Mouse (Mus musculus) kidney, embryonic 15.5 days (tissue): Measurements from ENCODE around the gene Nfix. TPM values are rescaled to one million over a fixed set of nuclear protein-coding genes. Genes with fewer than 3 reads are reported as not detected.
A peak's percentile ranks its signal among the peaks of the same experiment; 100 is the strongest.

ENCODE experiments used
- ATAC-seq: fragments of 200-750 bp; cut with Nextera tagmentation; replicated peaks from 2 replicates; pipeline ENCODE4 v1.8.0; 2017; ENCODE audit warnings: moderate TSS enrichment; ENCODE audit not compliant: low FRiP score
- H3K27ac ChIP-seq: fragments of 300-500 bp; sonication (generic); 2 replicates; pipeline ENCODE4 v1.5.1; 2015; ENCODE audit warnings: mild to moderate bottlenecking, inconsistent platforms
- H3K27me3 ChIP-seq: fragments of 300-500 bp; sonication (generic); 2 replicates; pipeline ENCODE4 v1.6.1; 2015; ENCODE audit warnings: inconsistent platforms
- H3K36me3 ChIP-seq: fragments of 300-500 bp; sonication (generic); 2 replicates; pipeline ENCODE4 v1.6.1; 2015; ENCODE audit warnings: inconsistent platforms
- H3K4me1 ChIP-seq: fragments of 300-500 bp; sonication (generic); 2 replicates; pipeline ENCODE4 v1.6.1; 2015; ENCODE audit warnings: inconsistent platforms
- H3K4me2 ChIP-seq: fragments of 300-500 bp; sonication (generic); 2 replicates; pipeline ENCODE4 v1.6.1; 2015; ENCODE audit warnings: moderate library complexity, mild to moderate bottlenecking, inconsistent platforms
- H3K4me3 ChIP-seq: fragments of 300-500 bp; sonication (generic); replicated peaks from 2 replicates; pipeline ENCODE4 v1.5.1; 2015; ENCODE audit warnings: mild to moderate bottlenecking, inconsistent platforms
- H3K9ac ChIP-seq: fragments of 300-500 bp; sonication (generic); 2 replicates; pipeline ENCODE4 v1.6.1; 2015; ENCODE audit warnings: mild to moderate bottlenecking, inconsistent platforms
- H3K9me3 ChIP-seq: fragments of 300-500 bp; sonication (generic); replicated peaks from 2 replicates; pipeline ENCODE4 v1.6.1; 2016; ENCODE audit warnings: inconsistent platforms
- WGBS: fragments of 180-500 bp; shearing (Covaris S2); methylation state at CpG from one replicate; pipeline ENCODE4 v1.1.7; 2015; ENCODE audit warnings: mixed read lengths; 5-methylcytosine and 5-hydroxymethylcytosine counted together
- polyA plus RNA-seq: library from polyadenylated mRNA; unstranded; fragments of >200 nt; fragmentation: Nextera tagmentation; extraction: Ambion mirVana; gene quantifications from 2 replicates; pipeline ENCODE4 v1.2.1, GENCODE M21; 2015

Nfix gene
- polyA plus RNA-seq, 1 experiment from 2014 or later, result 15.5 TPM

- Histone ChIP-seq H3K4me1 (peaks cover 62% of the 10 kb centered on the region), H3K9me3 (no peaks in the 10 kb centered on the region), H3K4me2 (peak within 1 kb of the TSS; percentile 29), H3K27me3 (peaks cover 24% of the 10 kb centered on the region), H3K4me3 (no peak within 1 kb of the TSS), H3K27ac (peak within 1 kb of the TSS; percentile 87), H3K36me3 (peaks cover 20% of the 10 kb centered on the region), H3K9ac (peak within 1 kb of the TSS; percentile 27; the same call in 1 of the 2 replicates)
- WGBS, result 23% methylated on average over 10 of the region's 10 CpGs
- ATAC-seq, result peak; percentile 83
These were observed 77.1 kb downstream of the Nfix start, which contains the start of gene G430095P16Rik for GRCm38 (mm10) chr8:84722850-84723570. Gene G430095P16Rik, plus strand, starts transcription at chr8:84723007.

- Histone ChIP-seq H3K9ac (no peak overlapping the region), H3K4me1 (peaks cover 58% of the 10 kb centered on the region), H3K27ac (peak overlapping the region; percentile 87), H3K4me3 (no peak overlapping the region), H3K36me3 (peaks cover 22% of the 10 kb centered on the region), H3K9me3 (no peaks in the 10 kb centered on the region), H3K4me2 (peak overlapping the region; percentile 29), H3K27me3 (peaks cover 29% of the 10 kb centered on the region)
- no peak for ATAC-seq
- 69% methylated on average over 6 of the region's 6 CpGs for WGBS
These were observed 77.7 kb downstream of the Nfix start for GRCm38 (mm10) chr8:84722530-84722849.

GRCm38 (mm10) chr8:84718959-84719690 lies 81.0 kb downstream of the Nfix start:
- Histone ChIP-seq H3K9ac (no peak overlapping the region), H3K27me3 (peaks cover 56% of the 10 kb centered on the region), H3K27ac (no peak overlapping the region), H3K36me3 (peaks cover 16% of the 10 kb centered on the region; the same call in 1 of the 2 replicates), H3K4me3 (no peak overlapping the region), H3K9me3 (no peaks in the 10 kb centered on the region), H3K4me1 (peaks cover 47% of the 10 kb centered on the region), H3K4me2 (no peak overlapping the region)
- 81% methylated on average over 5 of the region's 5 CpGs for WGBS
- no peak for ATAC-seq

- Histone ChIP-seq H3K36me3 (peaks cover 16% of the 10 kb centered on the region; the same call in 1 of the 2 replicates), H3K4me3 (no peak overlapping the region), H3K27me3 (peaks cover 62% of the 10 kb centered on the region), H3K9me3 (no peaks in the 10 kb centered on the region), H3K4me1 (peaks cover 47% of the 10 kb centered on the region), H3K9ac (no peak overlapping the region), H3K27ac (no peak overlapping the region), H3K4me2 (no peak overlapping the region)
- no peak for ATAC-seq
- WGBS, result 78% methylated on average over 5 of the region's 5 CpGs
These were observed 81.7 kb downstream of the Nfix start for GRCm38 (mm10) chr8:84718476-84718875.

GRCm38 (mm10) chr8:84716790-84717189 lies 83.4 kb downstream of the Nfix start:
- H3K9me3 ChIP-seq, result no peaks in the 10 kb centered on the region
- no peak overlapping the region for H3K4me3 ChIP-seq
- peaks cover 47% of the 10 kb centered on the region for H3K4me1 ChIP-seq
- H3K9ac ChIP-seq, result no peak overlapping the region
- H3K36me3 ChIP-seq, result peaks cover 16% of the 10 kb centered on the region; the same call in 1 of the 2 replicates
- no peak for ATAC-seq
- H3K27me3 ChIP-seq, result peaks cover 69% of the 10 kb centered on the region
- H3K4me2 ChIP-seq, result no peak overlapping the region
- 90% methylated on average over 11 of the region's 11 CpGs for WGBS
- no peak overlapping the region for H3K27ac ChIP-seq

- Histone ChIP-seq H3K9me3 (no peaks in the 10 kb centered on the region), H3K36me3 (peaks cover 16% of the 10 kb centered on the region; the same call in 1 of the 2 replicates), H3K9ac (no peak overlapping the region), H3K27me3 (peaks cover 73% of the 10 kb centered on the region), H3K4me1 (peaks cover 48% of the 10 kb centered on the region), H3K4me2 (peak overlapping the region; percentile 22), H3K4me3 (0 out of 2 replicates have a peak overlapping the region, but pooled peaks have one; percentile 9), H3K27ac (no peak overlapping the region)
- 12% methylated on average over 27 of the region's 27 CpGs for WGBS
- 0 out of 2 replicates have a peak, but pooled peaks have one; percentile 3 for ATAC-seq
These were observed 84.2 kb downstream of the Nfix start for GRCm38 (mm10) chr8:84715893-84716468.

- H3K27ac ChIP-seq, result peak overlapping the region; percentile 90
- no peak overlapping the region for H3K4me2 ChIP-seq
- H3K4me1 ChIP-seq, result peaks cover 56% of the 10 kb centered on the region
- no peaks in the 10 kb centered on the region for H3K9me3 ChIP-seq
- WGBS, result 63% methylated on average over 4 of the region's 4 CpGs
- peaks cover 71% of the 10 kb centered on the region for H3K27me3 ChIP-seq
- H3K36me3 ChIP-seq, result peaks cover 11% of the 10 kb centered on the region; the same call in 1 of the 2 replicates
- H3K9ac ChIP-seq, result no peak overlapping the region
- H3K4me3 ChIP-seq, result no peak overlapping the region
- ATAC-seq, result no peak
These were observed 86.0 kb downstream of the Nfix start for GRCm38 (mm10) chr8:84714161-84714560.

- H3K27ac ChIP-seq, result peak overlapping the region; percentile 90
- peaks cover 63% of the 10 kb centered on the region for H3K4me1 ChIP-seq
- H3K4me3 ChIP-seq, result no peak overlapping the region
- H3K9ac ChIP-seq, result no peak overlapping the region
- WGBS, result 29% methylated on average over 4 of the region's 4 CpGs
- H3K9me3 ChIP-seq, result no peaks in the 10 kb centered on the region
- peaks cover 11% of the 10 kb centered on the region; the same call in 1 of the 2 replicates for H3K36me3 ChIP-seq
- peak overlapping the region; percentile 12; the same call in 1 of the 2 replicates for H3K4me2 ChIP-seq
- H3K27me3 ChIP-seq, result peaks cover 70% of the 10 kb centered on the region
- ATAC-seq, result no peak
These were observed 86.8 kb downstream of the Nfix start for GRCm38 (mm10) chr8:84713381-84713780.

GRCm38 (mm10) chr8:84712759-84713120 lies 87.4 kb downstream of the Nfix start:
- H3K27me3 ChIP-seq, result peaks cover 72% of the 10 kb centered on the region
- 21% methylated on average over 3 of the region's 3 CpGs for WGBS

GRCm38 (mm10) chr8:84711933-84712758 lies 88.0 kb downstream of the Nfix start:
- Histone ChIP-seq H3K4me3 (no peak overlapping the region), H3K4me2 (peak overlapping the region; percentile 38), H3K27me3 (peaks cover 72% of the 10 kb centered on the region), H3K27ac (peak overlapping the region; percentile 90), H3K36me3 (peaks cover 4% of the 10 kb centered on the region; the same call in 1 of the 2 replicates), H3K9me3 (no peaks in the 10 kb centered on the region), H3K4me1 (peaks cover 75% of the 10 kb centered on the region), H3K9ac (0 out of 2 replicates have a peak overlapping the region, but pooled peaks have one; percentile 5)
- WGBS, result 17% methylated on average over 11 of the region's 11 CpGs
- peak; percentile 72 for ATAC-seq

More at GRCm38 (mm10) chr8:84712759-84713120, 87.4 kb downstream of the Nfix start:
- H3K9me3 ChIP-seq, result no peaks in the 10 kb centered on the region
- H3K9ac ChIP-seq, result no peak overlapping the region
- no peak overlapping the region for H3K4me3 ChIP-seq
- no peak for ATAC-seq
- peak overlapping the region; percentile 12; the same call in 1 of the 2 replicates for H3K4me2 ChIP-seq
- peak overlapping the region; percentile 90 for H3K27ac ChIP-seq
- H3K4me1 ChIP-seq, result peaks cover 69% of the 10 kb centered on the region
- peaks cover 10% of the 10 kb centered on the region; the same call in 1 of the 2 replicates for H3K36me3 ChIP-seq

GRCm38 (mm10) chr8:84711312-84711711 lies 88.8 kb downstream of the Nfix start:
- WGBS, result 49% methylated on average over 3 of the region's 3 CpGs

More at GRCm38 (mm10) chr8:84711312-84711711, 88.8 kb downstream of the Nfix start:
- peaks cover 83% of the 10 kb centered on the region for H3K4me1 ChIP-seq
- H3K4me3 ChIP-seq, result no peak overlapping the region
- peaks cover 73% of the 10 kb centered on the region for H3K27me3 ChIP-seq
- H3K9me3 ChIP-seq, result no peaks in the 10 kb centered on the region
- 0 out of 2 replicates have a peak overlapping the region, but pooled peaks have one; percentile 5 for H3K9ac ChIP-seq
- H3K4me2 ChIP-seq, result no peak overlapping the region
- ATAC-seq, result no peak
- no peaks in the 10 kb centered on the region for H3K36me3 ChIP-seq
- H3K27ac ChIP-seq, result peak overlapping the region; percentile 90
